Comparison of ENCODE assay signal across 9 mouse cellular contexts in the genomic region with DNA sequence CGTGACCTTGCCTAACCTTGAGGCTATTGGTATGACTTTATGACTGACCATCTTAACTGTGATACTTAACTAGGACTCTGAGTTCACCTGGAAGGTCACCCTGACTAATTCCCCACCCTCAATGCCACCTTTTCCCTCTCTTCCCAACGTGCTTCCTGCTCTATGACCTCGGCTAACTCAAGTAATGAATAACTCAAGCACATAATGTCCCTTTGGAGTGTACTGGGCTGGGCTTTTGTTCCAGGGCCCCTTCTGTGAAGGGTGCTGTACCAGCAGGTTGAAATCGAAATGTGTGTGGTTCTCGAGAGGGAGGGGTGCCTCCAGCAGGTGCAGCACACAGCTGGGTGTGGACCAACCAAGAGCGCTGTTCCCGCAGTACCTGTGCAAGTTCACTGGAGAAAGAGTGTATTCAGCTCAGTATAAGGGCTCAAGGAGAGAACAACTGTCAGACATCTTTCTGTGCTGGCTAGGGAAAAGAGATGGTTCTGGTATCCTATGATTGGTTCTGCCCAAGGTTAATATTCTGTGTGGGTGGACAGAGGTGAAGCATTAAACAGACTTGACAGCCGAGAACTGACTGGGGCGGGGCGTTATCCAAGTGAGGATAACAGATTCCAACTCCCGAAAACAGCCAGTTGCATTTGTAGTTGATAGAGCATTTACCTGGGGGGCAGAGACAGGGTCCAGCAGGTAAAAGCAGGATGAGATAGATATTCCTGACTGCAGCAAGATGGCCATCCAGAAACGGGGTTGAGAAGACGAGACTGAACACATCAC. TPM values are rescaled to one million over a fixed set of nuclear protein-coding genes. Genes with fewer than 3 reads are reported as not detected.
DNase-seq lines count a peak whose midpoint lies in the region; ATAC-seq lines count a peak whose summit lies in the region.
"Had no signal": no experiment of that assay in that cellular context is flagged by ENCODE, and none has a peak within 500 bp of the region (broad histone marks: within the 10 kb centered on the region; RNA-seq: fewer than 3 reads in every experiment).

No protein-coding gene starts in this region.

- H3K27ac ChIP-seq in forebrain, embryonic 16.5 days (ENCODE audit: low read length) = no peak overlapping the region
- H3K27ac ChIP-seq in forebrain, embryonic 12.5 days = no peak overlapping the region
- H3K27ac ChIP-seq in neural tube, embryonic 12.5 days = no peak overlapping the region
- peak overlapping the region; percentile 62 for H3K27ac ChIP-seq in stomach, embryonic 15.5 days
- H3K27ac ChIP-seq: embryonic facial prominence, embryonic 15.5 days had no signal

- no peaks in the 10 kb centered on the region for H3K36me3 ChIP-seq in forebrain, embryonic 16.5 days (ENCODE audit: control insufficient read depth, insufficient read depth)
- H3K36me3 ChIP-seq in forebrain, embryonic 12.5 days (replicated peaks) = no peaks in the 10 kb centered on the region
- no peaks in the 10 kb centered on the region for H3K36me3 ChIP-seq in neural tube, embryonic 12.5 days
- no peaks in the 10 kb centered on the region for H3K36me3 ChIP-seq in stomach, embryonic 15.5 days
- H3K36me3 ChIP-seq: embryonic facial prominence, embryonic 15.5 days had no signal

- no peak for DNase-seq in neural tube, embryonic 10.5 days (ENCODE audit: extremely low spot score, low spot score)
- DNase-seq in kidney, postnatal 14 days = peak; percentile 87
- DNase-seq in testis, postnatal 14 days (ENCODE audit: low spot score) = no peak
- no peak for DNase-seq in frontal cortex, postnatal 36 days (ENCODE audit: low spot score in 2 of 2)

- H3K9me3 ChIP-seq in forebrain, embryonic 16.5 days (ENCODE audit: control insufficient read depth, low read length) = no peaks in the 10 kb centered on the region
- no peaks in the 10 kb centered on the region for H3K9me3 ChIP-seq in forebrain, embryonic 12.5 days
- H3K9me3 ChIP-seq in neural tube, embryonic 12.5 days = no peaks in the 10 kb centered on the region
- no peaks in the 10 kb centered on the region for H3K9me3 ChIP-seq in stomach, embryonic 15.5 days
- H3K9me3 ChIP-seq: embryonic facial prominence, embryonic 15.5 days had no signal

- WGBS in forebrain, embryonic 16.5 days = 78% methylated on average over 13 of the region's 13 CpGs
- WGBS in forebrain, embryonic 12.5 days = 80% methylated on average over 13 of the region's 13 CpGs
- 70% methylated on average over 13 of the region's 13 CpGs for WGBS in neural tube, embryonic 12.5 days
- 56% methylated on average over 13 of the region's 13 CpGs for WGBS in stomach, embryonic 15.5 days

- H3K27me3 ChIP-seq in forebrain, embryonic 16.5 days (replicated peaks; ENCODE audit: control insufficient read depth, insufficient read depth, low read length) = no peaks in the 10 kb centered on the region
- H3K27me3 ChIP-seq in forebrain, embryonic 12.5 days = peaks cover 33% of the 10 kb centered on the region
- peaks cover 2% of the 10 kb centered on the region; the same call in 1 of the 2 replicates for H3K27me3 ChIP-seq in neural tube, embryonic 12.5 days (replicated peaks)
- H3K27me3 ChIP-seq in stomach, embryonic 15.5 days (replicated peaks) = peaks cover 10% of the 10 kb centered on the region

- H3K4me1 ChIP-seq in forebrain, embryonic 16.5 days (replicated peaks; ENCODE audit: control insufficient read depth, insufficient read depth, low read length) = peaks cover 25% of the 10 kb centered on the region
- peaks cover 25% of the 10 kb centered on the region for H3K4me1 ChIP-seq in forebrain, embryonic 12.5 days
- H3K4me1 ChIP-seq in neural tube, embryonic 12.5 days = peaks cover 25% of the 10 kb centered on the region
- peaks cover 13% of the 10 kb centered on the region for H3K4me1 ChIP-seq in stomach, embryonic 15.5 days

- no peak overlapping the region for H3K4me3 ChIP-seq in forebrain, embryonic 16.5 days (replicated peaks; ENCODE audit: low read length)
- no peak overlapping the region for H3K4me3 ChIP-seq in forebrain, embryonic 12.5 days (replicated peaks)
- no peak overlapping the region for H3K4me3 ChIP-seq in neural tube, embryonic 12.5 days
- H3K4me3 ChIP-seq in stomach, embryonic 15.5 days (replicated peaks) = no peak overlapping the region
- H3K4me3 ChIP-seq: embryonic facial prominence, embryonic 15.5 days had no signal

- peak overlapping the region; percentile 18; the same call in 1 of the 2 replicates for H3K4me2 ChIP-seq in forebrain, embryonic 16.5 days (ENCODE audit: low read length)
- H3K4me2 ChIP-seq in forebrain, embryonic 12.5 days = no peak overlapping the region
- 0 out of 2 replicates have a peak overlapping the region, but pooled peaks have one; percentile 1 for H3K4me2 ChIP-seq in neural tube, embryonic 12.5 days (replicated peaks)
- peak overlapping the region; percentile 38 for H3K4me2 ChIP-seq in stomach, embryonic 15.5 days
- H3K4me2 ChIP-seq: embryonic facial prominence, embryonic 15.5 days had no signal

- no peak for ATAC-seq in forebrain, embryonic 16.5 days
- ATAC-seq in forebrain, embryonic 12.5 days (ENCODE audit: low FRiP score) = no peak
- ATAC-seq in neural tube, embryonic 12.5 days (ENCODE audit: low FRiP score, low read depth) = no peak
- ATAC-seq in stomach, embryonic 15.5 days (ENCODE audit: insufficient read depth, low FRiP score, low read depth) = peak; percentile 25

- peak overlapping the region; percentile 33; the same call in 1 of the 2 replicates for H3K9ac ChIP-seq in forebrain, embryonic 16.5 days (replicated peaks; ENCODE audit: low read depth, low read length)
- H3K9ac ChIP-seq in forebrain, embryonic 12.5 days = no peak overlapping the region
- no peak overlapping the region for H3K9ac ChIP-seq in neural tube, embryonic 12.5 days
- no peak overlapping the region for H3K9ac ChIP-seq in stomach, embryonic 15.5 days
- H3K9ac ChIP-seq: embryonic facial prominence, embryonic 15.5 days had no signal

RNA-seq across cellular contexts. Expression of a gene that starts 3.0 kb away (rescaled TPM):
- 110 and 132 TPM in 2 replicates for polyA plus RNA-seq in forebrain, embryonic 16.5 days (2015; fragmentation: Nextera tagmentation; extraction: Ambion mirVana)
- 28.6 and 29.7 TPM in 2 replicates for polyA plus RNA-seq in forebrain, embryonic 12.5 days (2016; fragmentation: Nextera tagmentation; extraction: Ambion mirVana)
- polyA plus RNA-seq in neural tube, embryonic 12.5 days (2016; fragmentation: Nextera tagmentation; extraction: Ambion mirVana) = 64.1 and 64.8 TPM in 2 replicates
- 143 and 162 TPM in 2 replicates for polyA plus RNA-seq in stomach, embryonic 15.5 days (2015; fragmentation: Nextera tagmentation; extraction: Ambion mirVana)
